Mouse (Mus musculus) intestine, postnatal 0 days (tissue): ENCODE data around the gene Ctsz. TPM values are rescaled to one million over a fixed set of nuclear protein-coding genes. Genes with fewer than 3 reads are reported as not detected.

Experiments
- ATAC-seq: fragments of 200-750 bp; cut with Nextera tagmentation; 2 replicates; pipeline ENCODE4 v1.8.0; 2017; ENCODE audit warnings: mild to moderate bottlenecking, moderate TSS enrichment, moderate library complexity
- H3K27ac ChIP-seq: fragments of 300-500 bp; sonication (generic); 2 replicates; pipeline ENCODE4 v1.5.1; 2014; ENCODE audit warnings: mild to moderate bottlenecking, low read depth, low read length, moderate library complexity
- H3K27me3 ChIP-seq: fragments of 300-500 bp; sonication (generic); replicated peaks from 2 replicates; pipeline ENCODE4 v1.6.1; 2014; ENCODE audit warnings: low read length, mixed read lengths; ENCODE audit not compliant: control insufficient read depth, insufficient read depth
- H3K36me3 ChIP-seq: fragments of 300-500 bp; sonication (generic); 2 replicates; pipeline ENCODE4 v1.6.1; 2014; ENCODE audit warnings: mild to moderate bottlenecking, moderate library complexity; ENCODE audit not compliant: control insufficient read depth, insufficient read depth
- H3K4me1 ChIP-seq: fragments of 300-500 bp; sonication (generic); replicated peaks from 2 replicates; pipeline ENCODE4 v1.6.1; 2014; ENCODE audit warnings: antibody characterized with exemption, low read length, mixed read lengths; ENCODE audit not compliant: control insufficient read depth, insufficient read depth
- H3K4me2 ChIP-seq: fragments of 300-500 bp; sonication (generic); replicated peaks from 2 replicates; pipeline ENCODE4 v1.6.1; 2014; ENCODE audit warnings: low read depth, mild to moderate bottlenecking, moderate library complexity
- H3K4me3 ChIP-seq: fragments of 300-500 bp; sonication (generic); 2 replicates; pipeline ENCODE4 v1.5.1; 2014; ENCODE audit warnings: low read depth, low read length
- H3K9ac ChIP-seq: fragments of 300-500 bp; sonication (generic); 2 replicates; pipeline ENCODE4 v1.6.1; 2014; ENCODE audit warnings: mild to moderate bottlenecking, low read depth, low read length
- H3K9me3 ChIP-seq: fragments of 300-500 bp; sonication (generic); 2 replicates; pipeline ENCODE4 v1.6.1; 2016; ENCODE audit warnings: mixed run types; ENCODE audit not compliant: control insufficient read depth
- CTCF ChIP-seq: sonication (generic); IDR thresholded peaks from 2 replicates; pipeline ENCODE4 v1.5.1; 2016; ENCODE audit warnings: low read depth, mild to moderate bottlenecking, control low read depth, antibody characterized with exemption, moderate library complexity
- WGBS: fragments of 180-500 bp; shearing (Covaris S2); extraction: QIAGEN DNeasy Blood & Tissue Kit; methylation state at CpG from one replicate; pipeline ENCODE4 v1.1.7; 2014; 5-methylcytosine and 5-hydroxymethylcytosine counted together
- polyA plus RNA-seq: library from polyadenylated mRNA; unstranded; fragments of >200 nt; fragmentation: Nextera tagmentation; extraction: Ambion mirVana; gene quantifications from 2 replicates; pipeline ENCODE4 v1.2.1, GENCODE M21; 2015

Gene Ctsz
- polyA plus RNA-seq, 1 experiment from 2014 or later: 829 TPM

DNA sequence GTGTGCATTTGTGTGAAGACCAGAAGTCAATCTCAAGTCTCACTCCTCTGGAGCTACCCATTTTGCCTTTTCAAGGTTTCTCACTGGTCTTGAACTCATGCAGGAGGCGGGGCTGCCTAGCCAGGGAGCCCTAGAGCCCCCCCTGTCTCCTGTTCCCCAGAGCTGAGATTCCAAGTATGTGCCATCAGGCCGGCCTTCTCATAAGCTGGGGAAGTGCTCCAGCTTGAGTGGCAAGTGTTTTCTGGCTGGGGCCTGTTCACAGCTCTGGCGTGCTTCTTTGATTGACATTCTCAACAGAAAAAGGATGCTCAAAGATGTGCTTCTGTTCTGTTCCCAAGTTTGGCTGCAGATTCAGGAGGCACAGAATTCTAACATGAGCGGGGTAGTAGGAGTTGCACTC is 38.4 kb downstream of the Ctsz start:
- no peak overlapping the region for H3K27ac ChIP-seq
- no peaks in the 10 kb centered on the region for H3K9me3 ChIP-seq
- no peak overlapping the region for H3K4me2 ChIP-seq
- no peaks in the 10 kb centered on the region for H3K27me3 ChIP-seq
- WGBS: 82% methylated on average over 4 of the region's 4 CpGs
- no peak for ATAC-seq
- no peak for TF ChIP-seq CTCF
- H3K4me3 ChIP-seq: no peak overlapping the region
- H3K36me3 ChIP-seq: no peaks in the 10 kb centered on the region
- no peaks in the 10 kb centered on the region for H3K4me1 ChIP-seq
- no peak overlapping the region for H3K9ac ChIP-seq

DNA sequence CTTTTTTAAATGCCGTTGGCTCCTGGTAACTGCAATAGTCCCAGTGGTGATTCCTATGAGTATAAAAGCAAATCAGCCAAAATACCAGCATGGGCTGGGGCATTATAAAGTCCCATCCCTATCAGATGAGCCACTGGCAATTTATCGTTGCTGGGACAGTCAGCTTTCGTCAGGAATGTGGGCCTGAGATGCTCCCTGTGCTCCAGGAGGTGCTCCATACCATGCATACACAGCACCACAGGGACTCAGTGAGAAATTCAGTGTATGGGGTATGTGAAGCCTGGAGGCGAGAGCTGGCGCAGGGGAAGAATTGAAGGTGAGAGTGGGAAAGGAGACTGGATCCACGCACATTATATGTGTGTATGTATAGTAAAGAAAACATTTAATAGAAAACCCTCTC is 41.0 kb downstream of the Ctsz start:
- H3K4me1 ChIP-seq: no peaks in the 10 kb centered on the region
- no peaks in the 10 kb centered on the region for H3K9me3 ChIP-seq
- 86% methylated on average over 6 of the region's 6 CpGs for WGBS
- no peak overlapping the region for H3K9ac ChIP-seq
- TF ChIP-seq CTCF: no peak
- H3K4me2 ChIP-seq: no peak overlapping the region
- H3K27me3 ChIP-seq: no peaks in the 10 kb centered on the region
- no peak for ATAC-seq
- H3K36me3 ChIP-seq: no peaks in the 10 kb centered on the region
- no peak overlapping the region for H3K4me3 ChIP-seq
- no peak overlapping the region for H3K27ac ChIP-seq

DNA sequence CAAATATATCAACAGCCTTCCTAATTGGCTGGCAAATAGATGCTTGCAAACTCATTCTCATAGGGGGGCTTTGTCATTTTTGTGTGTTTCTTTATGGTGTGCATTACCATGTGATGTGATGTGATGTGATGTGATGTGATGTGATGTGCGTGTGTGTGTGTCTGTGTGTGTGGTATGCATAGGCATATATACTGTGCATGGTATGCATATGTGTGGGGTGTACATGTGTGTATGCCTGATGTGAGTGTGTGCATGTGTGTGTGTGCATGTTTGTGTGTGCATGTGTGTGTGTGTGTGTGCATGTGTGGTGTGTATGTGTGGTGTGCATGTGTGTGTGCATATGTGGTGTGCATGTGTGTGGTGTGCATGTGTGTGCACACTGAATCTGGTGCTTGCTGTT is 41.8 kb downstream of the Ctsz start:
- no peak overlapping the region for H3K4me3 ChIP-seq
- no peak overlapping the region for H3K27ac ChIP-seq
- no peak overlapping the region for H3K4me2 ChIP-seq
- no peak overlapping the region for H3K9ac ChIP-seq
- no peaks in the 10 kb centered on the region for H3K27me3 ChIP-seq
- no peaks in the 10 kb centered on the region for H3K36me3 ChIP-seq
- no peak for TF ChIP-seq CTCF
- H3K9me3 ChIP-seq: no peaks in the 10 kb centered on the region
- ATAC-seq: no peak
- H3K4me1 ChIP-seq: no peaks in the 10 kb centered on the region
- 92% methylated on average over 1 of the region's 1 CpGs for WGBS

DNA sequence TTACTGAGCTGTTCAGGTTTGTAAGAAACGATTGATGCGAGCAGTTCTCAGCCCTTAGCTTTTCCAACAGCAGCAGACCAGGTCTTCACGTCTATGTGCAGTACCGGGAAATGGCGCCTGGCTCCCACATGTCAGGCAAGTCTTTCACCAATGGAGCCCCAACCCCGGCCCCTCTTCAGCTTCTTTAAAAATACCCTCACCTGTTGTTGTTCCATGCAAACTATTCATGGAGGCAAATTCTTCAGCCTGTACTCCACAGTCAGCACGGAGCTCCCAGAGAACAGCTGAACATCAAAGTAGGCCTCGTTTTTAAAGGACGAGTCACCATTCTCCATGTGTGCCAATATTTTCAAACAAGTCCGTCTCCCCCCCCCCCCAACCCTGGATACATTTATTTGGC is 42.2 kb downstream of the Ctsz start:
- Histone ChIP-seq H3K9ac (no peak overlapping the region), H3K27ac (no peak overlapping the region), H3K36me3 (no peaks in the 10 kb centered on the region), H3K9me3 (no peaks in the 10 kb centered on the region), H3K4me3 (no peak overlapping the region), H3K4me2 (no peak overlapping the region), H3K4me1 (no peaks in the 10 kb centered on the region), H3K27me3 (no peaks in the 10 kb centered on the region)
- whole genome bisulfite sequencing: 87% methylated on average over 10 of the region's 10 CpGs
- no peak for ATAC-seq
- no peak for TF ChIP-seq CTCF

DNA sequence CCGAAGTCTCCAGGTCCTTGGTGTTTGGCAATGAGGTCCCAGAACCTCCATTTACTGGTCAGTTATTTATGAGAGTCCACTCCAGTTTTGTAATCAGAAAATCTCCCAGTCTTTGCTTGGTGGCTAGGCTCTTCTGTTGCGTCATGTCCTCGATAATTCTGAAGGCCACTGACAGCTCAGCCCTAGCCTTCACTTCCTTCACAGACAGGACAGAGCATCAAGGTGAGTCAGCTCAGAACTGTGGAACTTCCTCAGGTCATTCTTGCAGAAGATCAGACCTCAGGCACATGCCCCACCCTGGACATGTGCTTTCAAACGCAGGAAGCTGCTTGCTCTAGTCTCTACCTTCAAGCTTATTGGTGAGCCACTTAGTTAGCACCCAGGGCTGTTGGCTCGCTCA is 45.5 kb downstream of the Ctsz start:
- Histone ChIP-seq H3K4me1 (no peaks in the 10 kb centered on the region), H3K27me3 (no peaks in the 10 kb centered on the region), H3K4me2 (no peak overlapping the region), H3K4me3 (no peak overlapping the region), H3K9ac (no peak overlapping the region), H3K9me3 (no peaks in the 10 kb centered on the region), H3K36me3 (no peaks in the 10 kb centered on the region), H3K27ac (no peak overlapping the region)
- ATAC-seq: no peak
- TF ChIP-seq CTCF: no peak
- 67% methylated on average over 5 of the region's 5 CpGs for whole genome bisulfite sequencing

DNA sequence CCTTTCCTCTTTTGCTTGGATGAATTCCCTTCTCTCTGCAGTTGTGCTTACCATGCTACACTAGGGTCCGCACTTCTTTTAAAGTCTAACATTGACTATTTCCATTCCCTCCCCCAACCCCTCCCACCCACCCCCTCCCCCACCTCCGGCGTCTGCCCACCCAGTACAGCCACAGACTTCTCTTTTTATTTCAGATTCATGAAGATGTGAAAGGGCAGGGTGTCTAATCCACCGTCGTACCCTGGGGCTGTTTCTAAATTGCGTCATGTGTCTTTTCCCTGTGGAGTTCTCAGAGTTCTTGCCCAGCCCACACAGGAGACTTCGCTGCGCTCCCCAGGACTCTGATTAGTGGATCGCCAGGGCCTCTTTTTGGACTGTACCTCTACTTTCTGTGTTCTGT is 46.3 kb downstream of the Ctsz start:
- TF ChIP-seq CTCF: no peak
- Histone ChIP-seq H3K27me3 (no peaks in the 10 kb centered on the region), H3K36me3 (no peaks in the 10 kb centered on the region), H3K4me1 (no peaks in the 10 kb centered on the region), H3K9ac (no peak overlapping the region), H3K9me3 (no peaks in the 10 kb centered on the region), H3K27ac (no peak overlapping the region), H3K4me2 (no peak overlapping the region), H3K4me3 (no peak overlapping the region)
- ATAC-seq: no peak
- 85% methylated on average over 9 of the region's 9 CpGs for WGBS

DNA sequence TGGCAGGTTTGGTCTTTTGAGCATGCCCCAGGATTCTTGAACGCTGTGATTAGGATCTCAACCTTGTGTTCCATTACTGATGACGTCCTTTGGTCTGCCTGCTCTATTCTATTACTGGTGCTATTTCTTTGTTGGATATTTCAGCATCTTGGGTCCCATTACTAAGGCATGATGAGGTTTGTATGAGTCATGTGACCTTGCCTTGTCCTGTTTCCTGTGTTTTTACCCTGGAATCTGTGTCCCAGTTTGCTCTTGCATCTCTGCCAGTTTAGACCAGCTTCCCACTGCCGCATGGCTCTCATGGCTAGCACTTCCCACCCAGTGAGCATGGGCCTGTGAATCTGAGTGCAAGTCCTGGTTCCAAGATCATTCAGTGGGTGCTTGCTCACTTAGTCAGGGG is 46.9 kb downstream of the Ctsz start:
- H3K27me3 ChIP-seq: no peaks in the 10 kb centered on the region
- WGBS: 94% methylated on average over 3 of the region's 3 CpGs
- H3K9me3 ChIP-seq: no peaks in the 10 kb centered on the region
- H3K4me3 ChIP-seq: no peak overlapping the region
- TF ChIP-seq CTCF: no peak
- no peak overlapping the region for H3K9ac ChIP-seq
- H3K27ac ChIP-seq: no peak overlapping the region
- H3K4me2 ChIP-seq: no peak overlapping the region
- no peaks in the 10 kb centered on the region for H3K36me3 ChIP-seq
- no peak for ATAC-seq
- no peaks in the 10 kb centered on the region for H3K4me1 ChIP-seq
